Mouse (Mus musculus) MEL (cell line): ENCODE measurements around the gene Ear6. TPM values are rescaled to one million over a fixed set of nuclear protein-coding genes. Genes with fewer than 3 reads are reported as not detected.
A peak's percentile ranks its signal among the peaks of the same experiment; 100 is the strongest.

Experiments
- DNase-seq: peaks from one replicate; pipeline ENCODE4 v3.0.0; 2011; ENCODE audit warnings: low read depth, low spot score
- H3K27ac ChIP-seq: 2 replicates; pipeline ENCODE4 v1.5.1; 2012; ENCODE audit warnings: low read depth, mild to moderate bottlenecking, control low read depth, low read length, moderate library complexity; ENCODE audit not compliant: control insufficient read depth
- H3K27me3 ChIP-seq, 2 experiments: fragments of 150-350 bp in 1 of 2; sonication (generic) in 1 of 2; 2 replicates each; pipeline ENCODE4 v1.6.1; 2012; ENCODE audit warnings: low read length in 2 of 2, mild to moderate bottlenecking in 2 of 2, improper control_type of control experiment in 1 of 2, moderate library complexity in 1 of 2; ENCODE audit not compliant: insufficient read depth in 2 of 2, control insufficient read depth in 1 of 2
- H3K36me3 ChIP-seq, 2 experiments: 2 replicates each; pipeline ENCODE4 v1.6.1; 2012 to 2014; ENCODE audit warnings: low read length in 2 of 2, improper control_type of control experiment in 1 of 2, inconsistent platforms in 1 of 2, mild to moderate bottlenecking in 1 of 2; ENCODE audit not compliant: insufficient read depth in 2 of 2, control insufficient read depth in 1 of 2
- H3K4me1 ChIP-seq, 2 experiments: fragments of 150-350 bp in 1 of 2; sonication (generic) in 1 of 2; 2 replicates each; pipeline ENCODE4 v1.6.1; 2012; ENCODE audit warnings: low read length in 2 of 2, improper control_type of control experiment in 1 of 2, mild to moderate bottlenecking in 1 of 2; ENCODE audit not compliant: insufficient read depth in 2 of 2, control insufficient read depth in 1 of 2
- H3K4me3 ChIP-seq, 2 experiments: fragments of 150-350 bp in 1 of 2; sonication (generic) in 1 of 2; 2 replicates each; pipeline ENCODE4 v1.5.1; 2012; ENCODE audit warnings: low read depth in 2 of 2, low read length in 2 of 2, mild to moderate bottlenecking in 2 of 2, moderate library complexity in 2 of 2, control low read depth in 1 of 2, improper control_type of control experiment in 1 of 2; ENCODE audit not compliant: control insufficient read depth in 1 of 2, insufficient read depth in 1 of 2
- H3K79me2 ChIP-seq: 2 replicates; pipeline ENCODE4 v1.6.1; 2012; ENCODE audit warnings: mild to moderate bottlenecking, low read length, moderate library complexity; ENCODE audit not compliant: control insufficient read depth, poor library complexity, insufficient read depth
- H3K9ac ChIP-seq: 2 replicates; pipeline ENCODE4 v1.6.1; 2012; ENCODE audit warnings: low read depth, mild to moderate bottlenecking, control low read depth, low read length, moderate library complexity; ENCODE audit not compliant: control insufficient read depth, poor library complexity, severe bottlenecking
- H3K9me3 ChIP-seq: fragments of 150-350 bp; sonication (generic); replicated peaks from 2 replicates; pipeline ENCODE4 v1.6.1; 2012; ENCODE audit warnings: mild to moderate bottlenecking, low read length, improper control_type of control experiment, moderate library complexity; ENCODE audit not compliant: insufficient read depth
- BHLHE40 ChIP-seq: IDR thresholded peaks from 2 replicates; pipeline ENCODE4 v1.6.1; 2012; ENCODE audit warnings: low read depth, mild to moderate bottlenecking, inconsistent platforms, low read length, improper control_type of control experiment, borderline replicate concordance
- CTCF ChIP-seq, 3 experiments: IDR thresholded peaks in 2 of 3; conservative IDR thresholded peaks in 1 of 3; 2 replicates each; pipeline ENCODE4 v1.5.1; 2011 to 2012; ENCODE audit warnings: low read length in 3 of 3, low read depth in 2 of 3, mild to moderate bottlenecking in 2 of 3, improper control_type of control experiment in 1 of 3, inconsistent platforms in 1 of 3, mixed read lengths in 1 of 3, moderate library complexity in 1 of 3; ENCODE audit not compliant: control insufficient read depth in 1 of 3, insufficient read depth in 1 of 3, poor library complexity in 1 of 3, severe bottlenecking in 1 of 3
- EP300 ChIP-seq, 2 experiments: IDR thresholded peaks; 2 replicates each; pipeline ENCODE4 v1.6.1; 2011; ENCODE audit warnings: improper control_type of control experiment in 2 of 2, low read length in 2 of 2, low read depth in 1 of 2, mild to moderate bottlenecking in 1 of 2
- ETS1 ChIP-seq: IDR thresholded peaks from 2 replicates; pipeline ENCODE4 v1.6.1; 2012; ENCODE audit warnings: low read depth, mild to moderate bottlenecking, inconsistent platforms, low read length, improper control_type of control experiment, moderate library complexity
- HCFC1 ChIP-seq: IDR thresholded peaks from 2 replicates; pipeline ENCODE4 v1.6.1; 2012; ENCODE audit warnings: low read depth, mild to moderate bottlenecking, inconsistent platforms, low read length, improper control_type of control experiment, moderate library complexity
- MAFK ChIP-seq: IDR thresholded peaks from 2 replicates; pipeline ENCODE4 v1.6.1; 2011; ENCODE audit warnings: low read depth, mild to moderate bottlenecking, low read length, improper control_type of control experiment, borderline replicate concordance
- MXI1 ChIP-seq: IDR thresholded peaks from 2 replicates; pipeline ENCODE4 v1.6.1; 2011; ENCODE audit warnings: mild to moderate bottlenecking, low read depth, low read length, improper control_type of control experiment
- MYB ChIP-seq: IDR thresholded peaks from 2 replicates; pipeline ENCODE4 v1.6.1; 2011; ENCODE audit warnings: mild to moderate bottlenecking, low read depth, low read length, improper control_type of control experiment
- MYC ChIP-seq: IDR thresholded peaks from 2 replicates; pipeline ENCODE4 v1.6.1; 2011; ENCODE audit warnings: low read depth, mild to moderate bottlenecking, low read length, improper control_type of control experiment, moderate library complexity
- POLR2AphosphoS2 ChIP-seq: IDR thresholded peaks from 2 replicates; pipeline ENCODE4 v1.6.1; 2011; ENCODE audit warnings: low read length, improper control_type of control experiment
- POLR2AphosphoS5 ChIP-seq: IDR thresholded peaks from 2 replicates; pipeline ENCODE4 v1.6.1; 2012; ENCODE audit warnings: low read depth, borderline replicate concordance, mild to moderate bottlenecking, inconsistent platforms, low read length, moderate library complexity, mixed read lengths
- RAD21 ChIP-seq: IDR thresholded peaks from 2 replicates; pipeline ENCODE4 v1.6.1; 2011; ENCODE audit warnings: mild to moderate bottlenecking, low read depth, low read length, improper control_type of control experiment
- RCOR1 ChIP-seq: IDR thresholded peaks from 2 replicates; pipeline ENCODE4 v1.6.1; 2012; ENCODE audit warnings: low read depth, mild to moderate bottlenecking, inconsistent platforms, low read length, improper control_type of control experiment
- SIN3A ChIP-seq: IDR thresholded peaks from 2 replicates; pipeline ENCODE4 v1.6.1; 2012; ENCODE audit warnings: low read length, improper control_type of control experiment, inconsistent platforms
- SMC3 ChIP-seq: IDR thresholded peaks from 2 replicates; pipeline ENCODE4 v1.6.1; 2011; ENCODE audit warnings: low read depth, low read length, improper control_type of control experiment
- TCF12 ChIP-seq: IDR thresholded peaks from 2 replicates; pipeline ENCODE4 v1.6.1; 2014; ENCODE audit warnings: low read depth, mild to moderate bottlenecking, inconsistent platforms, low read length, improper control_type of control experiment, moderate library complexity
- UBTF ChIP-seq: IDR thresholded peaks from 2 replicates; pipeline ENCODE4 v1.6.1; 2012; ENCODE audit warnings: low read depth, mild to moderate bottlenecking, inconsistent platforms, low read length, improper control_type of control experiment, moderate library complexity, borderline replicate concordance; ENCODE audit not compliant: insufficient read depth
- USF1 ChIP-seq: IDR thresholded peaks from 2 replicates; pipeline ENCODE4 v1.6.1; 2014; ENCODE audit warnings: low read depth, mild to moderate bottlenecking, inconsistent platforms, low read length, improper control_type of control experiment, moderate library complexity
- USF2 ChIP-seq, 2 experiments: IDR thresholded peaks; 2 replicates each; pipeline ENCODE4 v1.6.1; 2011 to 2012; ENCODE audit warnings: improper control_type of control experiment in 2 of 2, low read length in 2 of 2, borderline replicate concordance in 1 of 2, inconsistent platforms in 1 of 2, low read depth in 1 of 2, mild to moderate bottlenecking in 1 of 2; ENCODE audit not compliant: insufficient read depth in 1 of 2
- ZC3H11A ChIP-seq: IDR thresholded peaks from 2 replicates; pipeline ENCODE4 v1.6.1; 2012; ENCODE audit warnings: low read depth, mild to moderate bottlenecking, inconsistent platforms, low read length, improper control_type of control experiment
- ZKSCAN1 ChIP-seq: IDR thresholded peaks from 2 replicates; pipeline ENCODE4 v1.6.1; 2012; ENCODE audit warnings: low read depth, mild to moderate bottlenecking, inconsistent platforms, low read length, improper control_type of control experiment, moderate library complexity
- ZNF384 ChIP-seq: IDR thresholded peaks from 2 replicates; pipeline ENCODE4 v1.6.1; 2012; ENCODE audit warnings: low read depth, mild to moderate bottlenecking, inconsistent platforms, low read length, improper control_type of control experiment
- polyA plus RNA-seq, 2 experiments: library from polyadenylated mRNA; stranded (reverse) in 1 of 2; unstranded in 1 of 2; fragments of >175 nt in 1 of 2; fragments of >200 nt in 1 of 2; gene quantifications; 2 replicates each; pipeline versions ENCODE4 v1.2.1 to v1.2.4; 2012; ENCODE audit warnings: low replicate concordance in 2 of 2, low read depth in 1 of 2; ENCODE audit not compliant: insufficient read length in 2 of 2, insufficient read depth in 1 of 2, missing spikeins in 1 of 2
- total RNA-seq: library from RNA; depleted of rRNA; stranded (reverse); fragments of 300-350 nt; gene quantifications from 2 replicates; pipeline ENCODE4 v1.2.3, GENCODE M21; 2012

The Ear6 gene
- total and polyA plus RNA-seq, 3 experiments = not detected

DNA sequence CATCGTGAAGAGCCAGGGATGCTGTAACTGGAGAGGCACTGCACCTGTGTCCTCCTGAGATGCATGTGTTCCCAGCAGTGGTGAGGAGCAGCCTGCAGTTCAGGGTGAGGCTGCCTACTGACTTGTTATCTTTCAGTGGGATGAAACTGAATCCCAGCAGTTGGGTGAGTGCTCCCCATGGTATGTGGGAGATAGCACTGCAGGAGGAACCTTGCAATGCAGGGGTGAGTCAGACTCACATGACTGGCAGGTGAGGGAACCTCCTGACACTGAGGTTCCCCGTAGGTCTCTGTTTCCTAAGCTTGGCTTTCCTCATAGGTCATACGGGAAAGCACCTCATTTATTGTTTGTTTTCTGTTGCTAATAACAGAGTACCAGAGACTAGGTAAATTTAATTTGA lies 24.0 kb downstream of the Ear6 start:
- no peaks in the 10 kb centered on the region; a peak in 1 of 4 replicates for H3K27me3 ChIP-seq
- no peak overlapping the region for H3K9ac ChIP-seq
- H3K9me3 ChIP-seq = no peaks in the 10 kb centered on the region
- no peak overlapping the region for H3K27ac ChIP-seq
- no peak overlapping the region for H3K4me3 ChIP-seq
- H3K4me1 ChIP-seq = no peaks in the 10 kb centered on the region
- H3K79me2 ChIP-seq = no peaks in the 10 kb centered on the region
- H3K36me3 ChIP-seq = no peaks in the 10 kb centered on the region
- no peak for DNase-seq
- TF ChIP-seq RCOR1 = no peak
- no peak for TF ChIP-seq MYB
- TF ChIP-seq POLR2AphosphoS5 = no peak
- no peak for TF ChIP-seq HCFC1
- TF ChIP-seq BHLHE40 = no peak

DNA sequence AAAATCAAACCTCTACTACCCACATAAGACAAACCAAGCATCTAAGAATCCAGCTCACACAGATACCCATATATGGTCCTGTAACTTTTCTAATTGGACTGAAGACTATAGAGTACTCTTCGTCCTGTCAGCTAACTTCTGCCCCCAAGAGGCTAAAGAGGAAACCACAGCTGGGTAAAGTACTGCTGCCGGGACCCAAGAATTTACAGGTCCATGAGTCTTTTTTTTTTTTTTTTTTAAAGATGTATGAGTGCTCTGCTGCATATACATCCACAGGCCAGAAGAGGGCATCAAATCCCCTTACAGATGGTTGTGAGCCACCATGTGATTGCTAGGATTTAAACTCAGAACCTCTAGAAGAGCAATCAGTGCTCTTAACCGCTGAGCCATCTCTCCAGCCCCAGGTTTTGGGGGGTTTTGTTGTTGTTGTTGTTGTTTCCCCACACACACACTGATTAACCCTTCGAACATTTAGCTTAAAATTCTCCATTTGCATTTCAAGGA lies 30.1 kb downstream of the Ear6 start:
- no peaks in the 10 kb centered on the region for H3K27me3 ChIP-seq
- TF ChIP-seq EP300 (IDR thresholded peaks at IDR 0.05; ENCODE audit: low read depth in 1 of 2, low read length in 2 of 2) = no peak
- TF ChIP-seq BHLHE40 = no peak
- peak; percentile 53 for TF ChIP-seq SMC3
- TF ChIP-seq MAFK = no peak
- peak; percentile 18 to 73 (median 40); a peak in 5 of 6 replicates for TF ChIP-seq CTCF (IDR thresholded peaks at IDR 0.05 in 2 of 3, conservative IDR thresholded peaks at IDR 0.05 in 1 of 3; ENCODE audit: control insufficient read depth in 1 of 3, insufficient read depth in 1 of 3, low read depth in 2 of 3, low read length in 3 of 3, poor library complexity in 1 of 3, severe bottlenecking in 1 of 3)
- TF ChIP-seq ETS1 = peak; percentile 29; the same call in 1 of the 2 replicates
- TF ChIP-seq USF2 (IDR thresholded peaks at IDR 0.05; ENCODE audit: borderline replicate concordance in 1 of 2, insufficient read depth in 1 of 2, low read depth in 1 of 2, low read length in 2 of 2) = no peak
- no peak for TF ChIP-seq MYB
- peak; percentile 62 for TF ChIP-seq SIN3A
- 0 out of 2 replicates have a peak, but pooled peaks have one; percentile 53 for TF ChIP-seq USF1
- peak; percentile 54; the same call in 1 of the 2 replicates for TF ChIP-seq RCOR1
- TF ChIP-seq ZKSCAN1 = no peak
- TF ChIP-seq POLR2AphosphoS2 = no peak
- peak; percentile 51 for TF ChIP-seq RAD21
- peak; percentile 25; the same call in 1 of the 2 replicates for TF ChIP-seq HCFC1
- TF ChIP-seq UBTF = no peak
- no peak for TF ChIP-seq ZC3H11A
- 0 out of 2 replicates have a peak, but pooled peaks have one; percentile 9 for TF ChIP-seq TCF12
- TF ChIP-seq ZNF384 = peak; percentile 94
- 0 out of 2 replicates have a peak, but pooled peaks have one; percentile 60 for TF ChIP-seq MYC
- peak; percentile 59; the same call in 1 of the 2 replicates for TF ChIP-seq MXI1
- peak overlapping the region; percentile 21 to 86; a peak in 3 of 4 replicates for H3K4me3 ChIP-seq
- peak; percentile 85 for DNase-seq
- H3K4me1 ChIP-seq = peaks cover 0 to 4% of the 10 kb centered on the region in 2 experiments; a peak in 2 of 4 replicates
- H3K27ac ChIP-seq = no peak overlapping the region
- H3K9me3 ChIP-seq = no peaks in the 10 kb centered on the region
- no peak overlapping the region for H3K9ac ChIP-seq
- peaks cover 0 to 9% of the 10 kb centered on the region in 2 experiments; a peak in 2 of 4 replicates for H3K36me3 ChIP-seq
- H3K79me2 ChIP-seq = peaks cover 3% of the 10 kb centered on the region
